Mouse (Mus musculus): ENCODE results near the gene Dynlrb1. TPM values are rescaled to one million over a fixed set of nuclear protein-coding genes. Genes with fewer than 3 reads are reported as not detected.

Dynlrb1 gene
- total and polyA plus RNA-seq, 3 experiments, result 152 to 302 (median 290) TPM

- H3K27ac ChIP-seq (ENCODE audit: insufficient read depth, low read depth), result no peak within 1 kb of the TSS
- TF ChIP-seq NRF1 (IDR thresholded peaks at IDR 0.05; ENCODE audit: low read depth, low read length) (peak; percentile 65), RCOR1 (conservative IDR thresholded peaks at IDR 0.05; ENCODE audit: low read depth, low read length) (no peak)
- no peaks in the 10 kb centered on the region for H3K79me2 ChIP-seq (replicated peaks; ENCODE audit: control insufficient read depth, extremely low read depth, insufficient read depth, poor library complexity, severe bottlenecking)
- H3K36me3 ChIP-seq (replicated peaks in 1 of 2; ENCODE audit: control insufficient read depth in 1 of 2, insufficient read depth in 1 of 2, low read length in 1 of 2), result peaks cover 15 to 48% of the 10 kb centered on the region in 2 experiments
- no peak for DNase-seq (ENCODE audit: extremely low read depth)
- in situ Hi-C loops (cut with MboI; ENCODE audit: low pct_ligation_motif_present, low pct_unique_long_range_greater_than_20kb, low sequenced_read_pairs) (no loop called here), dilution Hi-C loops (cut with MboI; ENCODE audit: extremely low pct_ligation_motif_present, extremely low pct_unique_long_range_greater_than_20kb, low sequenced_read_pairs) (no loop called here)
- H3K4me1 ChIP-seq (ENCODE audit: control insufficient read depth in 1 of 2, insufficient read depth in 2 of 2), result peaks cover 2 to 7% of the 10 kb centered on the region in 2 experiments; a peak in 2 of 4 replicates
- H3K9me3 ChIP-seq (replicated peaks; ENCODE audit: low read length), result peaks cover 9% of the 10 kb centered on the region
- H3K4me2 ChIP-seq (ENCODE audit: insufficient read depth, low read depth, poor library complexity, severe bottlenecking), result peak within 1 kb of the TSS; percentile 54
- H3K27me3 ChIP-seq (replicated peaks), result no peaks in the 10 kb centered on the region
- H3K9ac ChIP-seq (ENCODE audit: insufficient read depth, low read depth), result peak within 1 kb of the TSS; percentile 50
- peak within 1 kb of the TSS; percentile 38 to 79 (median 41) for H3K4me3 ChIP-seq (replicated peaks in 1 of 3; ENCODE audit: low read depth in 2 of 3, low read length in 2 of 3, poor library complexity in 1 of 3)
Observed at GRCm38 (mm10) chr2:155276195-155276594, 39.9 kb downstream of the Dynlrb1 start, which contains the start of gene Map1lc3a. Map1lc3a (plus strand) TSS chr2:155276297.

- in situ Hi-C loops (cut with MboI; ENCODE audit: low pct_ligation_motif_present, low pct_unique_long_range_greater_than_20kb, low sequenced_read_pairs), result no loop called here
- Histone ChIP-seq H3K4me1 (ENCODE audit: control insufficient read depth in 1 of 2, insufficient read depth in 2 of 2) (peaks cover 2 to 7% of the 10 kb centered on the region in 2 experiments; a peak in 2 of 4 replicates), H3K36me3 (replicated peaks in 1 of 2; ENCODE audit: control insufficient read depth in 1 of 2, insufficient read depth in 1 of 2, low read length in 1 of 2) (peaks cover 15 to 52% of the 10 kb centered on the region in 2 experiments), H3K4me2 (ENCODE audit: insufficient read depth, low read depth, poor library complexity, severe bottlenecking) (peak overlapping the region; percentile 54), H3K9ac (ENCODE audit: insufficient read depth, low read depth) (peak overlapping the region; percentile 50), H3K4me3 (replicated peaks in 1 of 3; ENCODE audit: low read depth in 2 of 3, low read length in 2 of 3, poor library complexity in 1 of 3) (peak overlapping the region; percentile 38 to 79 (median 41)), H3K79me2 (replicated peaks; ENCODE audit: control insufficient read depth, extremely low read depth, insufficient read depth, poor library complexity, severe bottlenecking) (no peaks in the 10 kb centered on the region), H3K27ac (ENCODE audit: insufficient read depth, low read depth) (no peak overlapping the region), H3K9me3 (replicated peaks; ENCODE audit: low read length) (peaks cover 9% of the 10 kb centered on the region), H3K27me3 (replicated peaks) (no peaks in the 10 kb centered on the region)
- DNase-seq (ENCODE audit: extremely low read depth), result no peak
- TF ChIP-seq MXI1 (IDR thresholded peaks at IDR 0.05; ENCODE audit: low read depth, low read length) (no peak), SIN3A (IDR thresholded peaks at IDR 0.05; ENCODE audit: low read length) (0 out of 2 replicates have a peak, but pooled peaks have one; percentile 20), MAZ (IDR thresholded peaks at IDR 0.05; ENCODE audit: low read depth, low read length) (0 out of 2 replicates have a peak, but pooled peaks have one; percentile 28)
- dilution Hi-C loops (cut with MboI; ENCODE audit: extremely low pct_ligation_motif_present, extremely low pct_unique_long_range_greater_than_20kb, low sequenced_read_pairs), result no loop called here
Observed at GRCm38 (mm10) chr2:155276621-155277175, 40.4 kb downstream of the Dynlrb1 start.

- Histone ChIP-seq H3K4me2 (ENCODE audit: insufficient read depth, low read depth, poor library complexity, severe bottlenecking) (no peak overlapping the region), H3K36me3 (replicated peaks in 1 of 2; ENCODE audit: control insufficient read depth in 1 of 2, insufficient read depth in 1 of 2, low read length in 1 of 2) (peaks cover 15 to 57% of the 10 kb centered on the region in 2 experiments), H3K79me2 (replicated peaks; ENCODE audit: control insufficient read depth, extremely low read depth, insufficient read depth, poor library complexity, severe bottlenecking) (no peaks in the 10 kb centered on the region), H3K27ac (ENCODE audit: insufficient read depth, low read depth) (no peak overlapping the region), H3K4me3 (replicated peaks in 1 of 3; ENCODE audit: low read depth in 2 of 3, low read length in 2 of 3, poor library complexity in 1 of 3) (no peak overlapping the region), H3K27me3 (replicated peaks) (no peaks in the 10 kb centered on the region), H3K9ac (ENCODE audit: insufficient read depth, low read depth) (no peak overlapping the region), H3K9me3 (replicated peaks; ENCODE audit: low read length) (peaks cover 9% of the 10 kb centered on the region), H3K4me1 (ENCODE audit: control insufficient read depth in 1 of 2, insufficient read depth in 2 of 2) (peaks cover 2 to 7% of the 10 kb centered on the region in 2 experiments; a peak in 2 of 4 replicates)
- in situ Hi-C loops (cut with MboI; ENCODE audit: low pct_ligation_motif_present, low pct_unique_long_range_greater_than_20kb, low sequenced_read_pairs), result no loop called here
- dilution Hi-C loops (cut with MboI; ENCODE audit: extremely low pct_ligation_motif_present, extremely low pct_unique_long_range_greater_than_20kb, low sequenced_read_pairs), result no loop called here
- DNase-seq (ENCODE audit: extremely low read depth), result no peak
- no peak for TF ChIP-seq ZC3H11A (IDR thresholded peaks at IDR 0.05; ENCODE audit: low read depth, low read length)
- TF ChIP-seq TCF12 (IDR thresholded peaks at IDR 0.05; ENCODE audit: low read depth, low read length), result no peak
Observed at GRCm38 (mm10) chr2:155277721-155278120, 41.4 kb downstream of the Dynlrb1 start.
